Mouse (Mus musculus): ENCODE measurements around the gene Galnt16. TPM values are rescaled to one million over a fixed set of nuclear protein-coding genes. Genes with fewer than 3 reads are reported as not detected.

Galnt16 gene
- polyA plus RNA-seq, 1 experiment from 2014 or later, result 13.1 TPM

DNA sequence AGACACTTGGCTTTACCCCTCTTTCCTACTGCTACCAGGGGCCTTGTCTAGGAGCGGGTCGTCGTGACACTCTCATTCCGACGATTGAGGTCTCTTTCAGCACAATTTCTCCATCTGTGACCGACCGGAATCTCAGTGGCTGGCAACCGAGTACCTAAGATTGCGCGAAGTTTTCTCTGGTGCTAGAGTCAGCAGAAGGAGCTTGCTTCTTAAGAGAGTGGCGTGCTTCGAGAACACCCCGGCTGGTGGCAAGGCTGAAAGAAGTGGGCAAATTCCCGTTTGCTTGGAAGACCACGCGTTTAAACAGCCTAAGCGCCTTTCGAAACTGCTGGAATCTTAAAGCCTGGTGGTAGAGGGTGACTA is 126.4 kb downstream of the Galnt16 start:
- no peak for ATAC-seq (ENCODE audit: low read depth)
- DNase-seq (ENCODE audit: low spot score), result no peak
- Histone ChIP-seq H3K27ac (replicated peaks; ENCODE audit: low read depth, low read length) (peak overlapping the region; percentile 93; the same call in 1 of the 2 replicates), H3K4me2 (ENCODE audit: low read depth, low read length) (peak overlapping the region; percentile 88), H3K36me3 (ENCODE audit: control insufficient read depth, insufficient read depth, low read length) (peaks cover 35% of the 10 kb centered on the region), H3K9me3 (ENCODE audit: control insufficient read depth, low read length) (no peaks in the 10 kb centered on the region), H3K4me1 (ENCODE audit: control insufficient read depth, insufficient read depth, low read length) (peaks cover 26% of the 10 kb centered on the region), H3K27me3 (replicated peaks; ENCODE audit: control insufficient read depth, insufficient read depth, low read length) (no peaks in the 10 kb centered on the region), H3K4me3 (ENCODE audit: low read depth, low read length) (peak overlapping the region; percentile 81), H3K9ac (ENCODE audit: low read depth, low read length) (peak overlapping the region; percentile 92)
- 5% methylated on average over 18 of the region's 18 CpGs for WGBS

GRCm38 (mm10) chr12:80646377-80646776 is 128.3 kb downstream of the Galnt16 start:
- 84% methylated on average over 3 of the region's 3 CpGs for WGBS
- no peak overlapping the region for H3K27ac ChIP-seq (replicated peaks; ENCODE audit: low read depth, low read length)
- DNase-seq (ENCODE audit: low spot score) (no peak), ATAC-seq (ENCODE audit: low read depth) (no peak)
- H3K9me3 ChIP-seq (ENCODE audit: control insufficient read depth, low read length), result no peaks in the 10 kb centered on the region
- peak overlapping the region; percentile 26; the same call in 1 of the 2 replicates for H3K9ac ChIP-seq (ENCODE audit: low read depth, low read length)
- peaks cover 26% of the 10 kb centered on the region for H3K4me1 ChIP-seq (ENCODE audit: control insufficient read depth, insufficient read depth, low read length)
- 0 out of 2 replicates have a peak overlapping the region, but pooled peaks have one; percentile 81 for H3K4me3 ChIP-seq (ENCODE audit: low read depth, low read length)
- peak overlapping the region; percentile 88 for H3K4me2 ChIP-seq (ENCODE audit: low read depth, low read length)
- H3K27me3 ChIP-seq (replicated peaks; ENCODE audit: control insufficient read depth, insufficient read depth, low read length), result no peaks in the 10 kb centered on the region
- peaks cover 25% of the 10 kb centered on the region for H3K36me3 ChIP-seq (ENCODE audit: control insufficient read depth, insufficient read depth, low read length)

DNA sequence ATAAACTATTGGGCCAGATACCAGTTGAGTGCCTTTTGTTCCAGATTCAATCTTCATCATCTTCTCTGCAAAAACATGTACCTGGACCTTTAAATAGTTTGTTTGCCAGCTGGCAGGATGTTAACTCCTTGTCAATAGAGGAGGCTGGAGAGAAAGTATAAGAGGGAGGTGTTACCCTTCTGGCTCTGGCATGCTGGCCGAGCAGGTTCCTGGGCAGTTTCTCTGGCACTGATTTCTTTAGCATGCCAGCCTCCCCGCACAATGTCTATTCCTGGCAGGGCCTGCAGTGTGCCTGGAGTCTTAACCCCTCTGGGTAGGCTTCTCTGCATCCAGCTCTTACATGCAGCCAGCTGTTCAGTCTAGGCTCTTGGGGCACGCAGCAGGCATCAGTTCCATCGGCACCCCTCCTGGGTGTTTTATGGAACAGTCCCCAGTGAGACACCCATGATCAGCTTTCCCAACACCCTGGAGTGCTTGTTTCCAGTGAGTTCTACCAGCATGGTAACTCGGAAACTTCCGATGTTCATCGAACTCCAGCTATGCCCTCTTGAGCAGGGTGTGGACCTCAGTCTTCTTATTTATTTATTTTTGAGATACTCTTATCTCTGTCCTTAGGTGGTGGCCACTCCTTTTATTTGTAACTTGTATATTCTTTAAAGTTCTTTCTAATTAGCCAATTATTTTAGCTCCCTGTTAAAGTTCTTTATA is 136.0 kb downstream of the Galnt16 start:
- no peak overlapping the region for H3K27ac ChIP-seq (replicated peaks; ENCODE audit: low read depth, low read length)
- DNase-seq (ENCODE audit: low spot score), result peak; percentile 8
- H3K9me3 ChIP-seq (ENCODE audit: control insufficient read depth, low read length), result no peaks in the 10 kb centered on the region
- 95% methylated on average over 7 of the region's 7 CpGs for WGBS
- peaks cover 7% of the 10 kb centered on the region; the same call in 1 of the 2 replicates for H3K36me3 ChIP-seq (ENCODE audit: control insufficient read depth, insufficient read depth, low read length)
- no peak overlapping the region for H3K9ac ChIP-seq (ENCODE audit: low read depth, low read length)
- H3K4me3 ChIP-seq (ENCODE audit: low read depth, low read length), result no peak overlapping the region
- H3K4me1 ChIP-seq (ENCODE audit: control insufficient read depth, insufficient read depth, low read length), result no peaks in the 10 kb centered on the region
- H3K4me2 ChIP-seq (ENCODE audit: low read depth, low read length), result no peak overlapping the region
- no peaks in the 10 kb centered on the region for H3K27me3 ChIP-seq (replicated peaks; ENCODE audit: control insufficient read depth, insufficient read depth, low read length)
- peak; percentile 53; the same call in 1 of the 2 replicates for ATAC-seq (ENCODE audit: low read depth)

- Histone ChIP-seq H3K4me2 (ENCODE audit: low read depth, low read length) (no peak overlapping the region), H3K9ac (ENCODE audit: low read depth, low read length) (no peak overlapping the region), H3K36me3 (ENCODE audit: control insufficient read depth, insufficient read depth, low read length) (0 out of 2 replicates have a peak, but pooled peaks cover 6% of the 10 kb centered on the region), H3K9me3 (ENCODE audit: control insufficient read depth, low read length) (no peaks in the 10 kb centered on the region), H3K4me3 (ENCODE audit: low read depth, low read length) (no peak overlapping the region), H3K27me3 (replicated peaks; ENCODE audit: control insufficient read depth, insufficient read depth, low read length) (no peaks in the 10 kb centered on the region), H3K27ac (replicated peaks; ENCODE audit: low read depth, low read length) (no peak overlapping the region), H3K4me1 (ENCODE audit: control insufficient read depth, insufficient read depth, low read length) (no peaks in the 10 kb centered on the region)
- 89% methylated on average over 3 of the region's 3 CpGs for WGBS
- ATAC-seq (ENCODE audit: low read depth) (no peak), DNase-seq (ENCODE audit: low spot score) (no peak)
Measured at GRCm38 (mm10) chr12:80654659-80655025, 136.6 kb downstream of the Galnt16 start.

- no peak overlapping the region for H3K27ac ChIP-seq (replicated peaks; ENCODE audit: low read depth, low read length)
- no peaks in the 10 kb centered on the region for H3K4me1 ChIP-seq (ENCODE audit: control insufficient read depth, insufficient read depth, low read length)
- H3K9ac ChIP-seq (ENCODE audit: low read depth, low read length), result no peak overlapping the region
- H3K4me2 ChIP-seq (ENCODE audit: low read depth, low read length), result no peak overlapping the region
- H3K4me3 ChIP-seq (ENCODE audit: low read depth, low read length), result no peak overlapping the region
- DNase-seq (ENCODE audit: low spot score), result no peak
- no peak for ATAC-seq (ENCODE audit: low read depth)
- no peaks in the 10 kb centered on the region for H3K9me3 ChIP-seq (ENCODE audit: control insufficient read depth, low read length)
- H3K27me3 ChIP-seq (replicated peaks; ENCODE audit: control insufficient read depth, insufficient read depth, low read length), result no peaks in the 10 kb centered on the region
- 83% methylated on average over 6 of the region's 6 CpGs for WGBS
- peaks cover 11% of the 10 kb centered on the region for H3K36me3 ChIP-seq (ENCODE audit: control insufficient read depth, insufficient read depth, low read length)
Measured at GRCm38 (mm10) chr12:80658661-80659060, 140.6 kb downstream of the Galnt16 start.

DNA sequence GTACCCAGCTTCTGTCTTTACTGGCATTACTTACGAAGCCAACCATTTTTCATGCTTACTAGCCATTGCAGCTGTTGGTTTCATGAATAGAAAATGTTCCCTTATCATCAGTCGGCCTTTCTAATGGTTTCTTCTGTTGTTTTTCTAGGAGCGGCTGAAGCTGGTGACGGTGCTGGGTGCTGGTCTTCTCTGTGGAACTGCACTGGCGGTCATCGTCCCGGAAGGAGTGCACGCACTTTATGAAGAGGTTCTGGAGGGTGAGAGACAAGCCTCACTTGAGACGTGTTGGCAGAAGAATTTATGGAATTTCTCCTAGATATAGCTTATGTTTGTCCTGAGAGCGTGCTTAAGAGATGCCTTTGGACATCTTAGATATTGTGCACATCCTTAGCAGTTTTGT is 144.2 kb downstream of the Galnt16 start:
- ATAC-seq (ENCODE audit: low read depth), result no peak
- H3K9ac ChIP-seq (ENCODE audit: low read depth, low read length), result no peak overlapping the region

GRCm38 (mm10) chr12:80663935-80664334 is 145.9 kb downstream of the Galnt16 start:
- Histone ChIP-seq H3K4me2 (ENCODE audit: low read depth, low read length) (no peak overlapping the region), H3K36me3 (ENCODE audit: control insufficient read depth, insufficient read depth, low read length) (peaks cover 47% of the 10 kb centered on the region), H3K27ac (replicated peaks; ENCODE audit: low read depth, low read length) (no peak overlapping the region), H3K27me3 (replicated peaks; ENCODE audit: control insufficient read depth, insufficient read depth, low read length) (no peaks in the 10 kb centered on the region), H3K9me3 (ENCODE audit: control insufficient read depth, low read length) (no peaks in the 10 kb centered on the region), H3K9ac (ENCODE audit: low read depth, low read length) (no peak overlapping the region), H3K4me1 (ENCODE audit: control insufficient read depth, insufficient read depth, low read length) (no peaks in the 10 kb centered on the region), H3K4me3 (ENCODE audit: low read depth, low read length) (no peak overlapping the region)
- 76% methylated on average over 2 of the region's 2 CpGs for WGBS
- DNase-seq (ENCODE audit: low spot score) (no peak), ATAC-seq (ENCODE audit: low read depth) (no peak)

More for the DNA sequence above, 144.2 kb downstream of the Galnt16 start:
- Histone ChIP-seq H3K27me3 (replicated peaks; ENCODE audit: control insufficient read depth, insufficient read depth, low read length) (no peaks in the 10 kb centered on the region), H3K36me3 (ENCODE audit: control insufficient read depth, insufficient read depth, low read length) (peaks cover 31% of the 10 kb centered on the region), H3K9me3 (ENCODE audit: control insufficient read depth, low read length) (no peaks in the 10 kb centered on the region), H3K27ac (replicated peaks; ENCODE audit: low read depth, low read length) (no peak overlapping the region), H3K4me1 (ENCODE audit: control insufficient read depth, insufficient read depth, low read length) (no peaks in the 10 kb centered on the region), H3K4me3 (ENCODE audit: low read depth, low read length) (no peak overlapping the region), H3K4me2 (ENCODE audit: low read depth, low read length) (no peak overlapping the region)
- 87% methylated on average over 10 of the region's 10 CpGs for WGBS
- DNase-seq (ENCODE audit: low spot score), result no peak

GRCm38 (mm10) chr12:80668391-80668790 is 150.3 kb downstream of the Galnt16 start:
- Histone ChIP-seq H3K4me2 (ENCODE audit: low read depth, low read length) (no peak overlapping the region), H3K4me3 (ENCODE audit: low read depth, low read length) (no peak overlapping the region), H3K27me3 (replicated peaks; ENCODE audit: control insufficient read depth, insufficient read depth, low read length) (no peaks in the 10 kb centered on the region), H3K4me1 (ENCODE audit: control insufficient read depth, insufficient read depth, low read length) (no peaks in the 10 kb centered on the region), H3K9ac (ENCODE audit: low read depth, low read length) (no peak overlapping the region), H3K9me3 (ENCODE audit: control insufficient read depth, low read length) (no peaks in the 10 kb centered on the region), H3K36me3 (ENCODE audit: control insufficient read depth, insufficient read depth, low read length) (peaks cover 62% of the 10 kb centered on the region), H3K27ac (replicated peaks; ENCODE audit: low read depth, low read length) (no peak overlapping the region)
- DNase-seq (ENCODE audit: low spot score) (no peak), ATAC-seq (ENCODE audit: low read depth) (no peak)
- 80% methylated on average over 2 of the region's 2 CpGs for WGBS

DNA sequence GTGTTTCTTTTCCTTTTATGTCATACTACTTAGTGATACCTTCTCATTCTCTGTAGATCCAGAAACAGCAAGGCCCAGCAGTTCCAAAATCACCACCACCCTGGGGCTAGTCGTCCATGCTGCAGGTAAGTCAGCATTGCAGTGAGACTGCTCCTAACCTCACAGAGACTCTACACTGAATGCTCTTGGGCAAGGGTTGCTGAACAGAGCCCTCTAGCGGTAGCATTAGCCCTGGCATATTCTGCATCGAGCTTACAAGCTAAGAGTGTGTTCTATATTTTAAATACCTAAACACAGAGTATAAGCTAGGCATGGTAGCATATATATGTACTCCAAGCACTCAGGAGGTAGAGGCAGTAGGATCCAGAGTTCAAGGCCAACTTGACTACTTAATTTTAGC is 155.1 kb downstream of the Galnt16 start:
- no peak overlapping the region for H3K27ac ChIP-seq (replicated peaks; ENCODE audit: low read depth, low read length)
- H3K9ac ChIP-seq (ENCODE audit: low read depth, low read length), result no peak overlapping the region
- peaks cover 69% of the 10 kb centered on the region for H3K36me3 ChIP-seq (ENCODE audit: control insufficient read depth, insufficient read depth, low read length)
- H3K27me3 ChIP-seq (replicated peaks; ENCODE audit: control insufficient read depth, insufficient read depth, low read length), result no peaks in the 10 kb centered on the region
- DNase-seq (ENCODE audit: low spot score), result peak; percentile 64
- no peak overlapping the region for H3K4me2 ChIP-seq (ENCODE audit: low read depth, low read length)
- WGBS, result 16% methylated on average over 3 of the region's 3 CpGs
- H3K9me3 ChIP-seq (ENCODE audit: control insufficient read depth, low read length), result no peaks in the 10 kb centered on the region
- ATAC-seq (ENCODE audit: low read depth), result peak; percentile 57; the same call in 1 of the 2 replicates
- no peaks in the 10 kb centered on the region for H3K4me1 ChIP-seq (ENCODE audit: control insufficient read depth, insufficient read depth, low read length)
- H3K4me3 ChIP-seq (ENCODE audit: low read depth, low read length), result no peak overlapping the region
